Mouse (Mus musculus) adrenal gland, adult 18-20 months (tissue): Measurements from ENCODE around the gene Pcdh7. TPM values are rescaled to one million over a fixed set of nuclear protein-coding genes. Genes with fewer than 3 reads are reported as not detected.

Experiments used
- DNase-seq, 2 experiments: peaks; one replicate each; pipeline ENCODE4 v3.0.0; 2021 to 2022; ENCODE audit warnings: low spot score in 2 of 2
- total RNA-seq, 2 experiments: library from RNA; stranded (reverse); gene quantifications; 1 replicate in 1 of 2; 2 replicates in 1 of 2; pipeline ENCODE4 v1.2.3; 2021

The Pcdh7 gene
- total RNA-seq, 2 experiments from 2014 or later: 0.96 to 2.5 TPM

- DNase-seq: no peak
Measured at GRCm38 (mm10) chr5:57788775-57789509, 71.2 kb downstream of the Pcdh7 start.

GRCm38 (mm10) chr5:57796337-57796736, 78.6 kb downstream of the Pcdh7 start:
- DNase-seq: no peak

- DNase-seq: no peak
Measured at GRCm38 (mm10) chr5:57797951-57798670, 80.3 kb downstream of the Pcdh7 start.

- no peak for DNase-seq
Measured at GRCm38 (mm10) chr5:57803108-57803507, 85.3 kb downstream of the Pcdh7 start.

- no peak for DNase-seq
Measured at GRCm38 (mm10) chr5:57803890-57804289, 86.1 kb downstream of the Pcdh7 start.

GRCm38 (mm10) chr5:57807350-57807749, 89.6 kb downstream of the Pcdh7 start:
- no peak for DNase-seq

GRCm38 (mm10) chr5:57810641-57811040, 92.9 kb downstream of the Pcdh7 start:
- DNase-seq: no peak

- DNase-seq: no peak
Measured at GRCm38 (mm10) chr5:57815964-57816589, 98.3 kb downstream of the Pcdh7 start.

- no peak for DNase-seq
Measured at GRCm38 (mm10) chr5:57819788-57820187, 102.0 kb downstream of the Pcdh7 start.

GRCm38 (mm10) chr5:57821099-57821498, 103.3 kb downstream of the Pcdh7 start:
- DNase-seq: no peak

- DNase-seq: no peak
Measured at GRCm38 (mm10) chr5:57828437-57828836, 110.7 kb downstream of the Pcdh7 start.

- no peak for DNase-seq
Measured at GRCm38 (mm10) chr5:57837150-57837549, 119.4 kb downstream of the Pcdh7 start.

GRCm38 (mm10) chr5:57841357-57842119, 123.8 kb downstream of the Pcdh7 start:
- no peak for DNase-seq

GRCm38 (mm10) chr5:57847500-57847899, 129.7 kb downstream of the Pcdh7 start:
- no peak for DNase-seq

- DNase-seq: no peak
Measured at GRCm38 (mm10) chr5:57850111-57850510, 132.3 kb downstream of the Pcdh7 start.

GRCm38 (mm10) chr5:57857316-57857715, 139.5 kb downstream of the Pcdh7 start:
- DNase-seq: no peak

- DNase-seq: no peak
Measured at GRCm38 (mm10) chr5:57864254-57864653, 146.5 kb downstream of the Pcdh7 start.

GRCm38 (mm10) chr5:57865256-57865655, 147.5 kb downstream of the Pcdh7 start:
- DNase-seq: no peak

- DNase-seq: no peak
Measured at GRCm38 (mm10) chr5:57866097-57866496, 148.3 kb downstream of the Pcdh7 start.

- DNase-seq: no peak
Measured at GRCm38 (mm10) chr5:57867906-57868305, 150.1 kb downstream of the Pcdh7 start.

GRCm38 (mm10) chr5:57868702-57869101, 150.9 kb downstream of the Pcdh7 start:
- DNase-seq: no peak
